Mouse (Mus musculus): ENCODE measurements around the gene Nr1i3. TPM values are rescaled to one million over a fixed set of nuclear protein-coding genes. Genes with fewer than 3 reads are reported as not detected.

Nr1i3 gene
- polyA plus RNA-seq, 1 experiment from 2014 or later = 0.34 TPM

DNA sequence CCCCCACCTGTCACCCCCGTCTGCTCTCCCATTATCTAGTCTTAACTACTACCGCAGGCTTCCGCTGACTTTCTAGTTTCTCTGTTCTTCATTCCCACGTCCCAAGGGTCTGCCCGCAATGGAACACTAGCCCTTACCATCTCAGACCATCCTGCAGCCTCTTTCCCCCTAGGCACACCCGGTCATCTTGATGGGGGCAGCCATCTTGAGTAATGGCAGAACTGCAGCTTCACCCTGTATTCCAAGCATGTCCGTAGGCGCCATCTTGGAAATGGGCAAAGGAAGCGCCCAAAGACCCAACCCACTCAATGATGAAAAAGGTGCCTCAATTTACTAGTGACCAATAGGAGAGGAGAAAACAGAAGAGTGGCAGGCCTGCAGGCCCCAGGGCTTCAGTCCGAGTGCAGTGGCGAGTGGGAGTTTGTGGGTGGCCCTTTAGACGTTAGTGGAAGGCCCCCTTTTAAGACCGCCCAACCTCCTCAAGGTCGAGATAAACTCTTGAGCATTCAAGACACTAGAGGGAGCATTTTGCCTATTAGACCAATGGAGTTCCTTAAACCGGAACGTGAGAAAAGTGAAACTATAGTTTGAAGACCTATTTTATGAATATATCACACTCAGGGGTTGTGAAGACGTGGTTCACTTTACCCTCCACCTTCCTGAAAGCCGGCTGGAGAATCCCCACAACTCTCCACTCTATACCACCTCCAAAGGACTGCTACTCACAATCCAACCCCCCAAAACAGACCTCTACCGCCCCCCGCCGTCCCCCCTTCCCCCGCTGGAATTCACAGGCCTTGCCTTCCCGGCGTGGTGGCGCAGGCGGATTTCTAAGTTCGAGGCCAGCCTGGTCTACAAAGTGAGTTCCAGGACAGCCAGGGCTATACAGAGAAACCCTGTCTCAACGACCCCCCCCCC, 8.7 kb downstream of the Nr1i3 start, which contains the start of gene Tomm40l:
TSS of gene Tomm40l (minus strand) at position 277 of the 918 bp plus-strand sequence.
- H3K9ac ChIP-seq (replicated peaks; ENCODE audit: low read length) = peak within 1 kb of the TSS; percentile 63
- peak within 1 kb of the TSS; percentile 66 for H3K4me3 ChIP-seq (replicated peaks; ENCODE audit: low read depth, low read length)
- H3K4me2 ChIP-seq (ENCODE audit: low read length) = peak within 1 kb of the TSS; percentile 86
- WGBS = 3% methylated on average over 28 of the region's 28 CpGs
- ATAC-seq (ENCODE audit: low FRiP score, low TSS enrichment) (peak; percentile 96), DNase-seq (peak; percentile 96)
- no peaks in the 10 kb centered on the region for H3K9me3 ChIP-seq (ENCODE audit: control insufficient read depth, low read length)
- H3K36me3 ChIP-seq (ENCODE audit: control insufficient read depth, insufficient read depth, low read length) = peaks cover 13% of the 10 kb centered on the region
- peak within 1 kb of the TSS; percentile 72 for H3K27ac ChIP-seq (replicated peaks; ENCODE audit: low read depth, low read length)
- peaks cover 13% of the 10 kb centered on the region for H3K4me1 ChIP-seq (ENCODE audit: control insufficient read depth, insufficient read depth, low read length)
- H3K27me3 ChIP-seq (ENCODE audit: control insufficient read depth, insufficient read depth, low read length) = no peaks in the 10 kb centered on the region

DNA sequence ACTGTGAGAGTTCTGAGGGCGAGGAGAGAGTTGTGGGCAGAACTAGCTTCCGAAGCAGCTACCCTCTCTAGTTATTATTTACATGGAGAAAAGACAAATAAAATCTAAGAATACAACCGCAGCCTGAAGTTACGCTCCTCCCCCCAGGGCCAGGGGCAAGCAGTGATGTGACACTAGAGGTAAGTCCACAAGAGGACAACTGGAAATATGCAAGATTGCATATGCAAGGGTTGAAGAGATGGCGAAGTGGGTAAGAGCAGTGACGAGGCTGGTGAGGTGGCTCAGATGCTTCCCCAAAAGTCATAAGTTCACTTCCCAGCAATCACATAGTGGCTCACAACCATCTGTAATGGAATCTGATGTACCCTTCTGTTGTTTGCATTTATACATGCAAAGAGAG, 9.4 kb downstream of the Nr1i3 start:
- peaks cover 13% of the 10 kb centered on the region for H3K4me1 ChIP-seq (ENCODE audit: control insufficient read depth, insufficient read depth, low read length)
- peak overlapping the region; percentile 66; the same call in 1 of the 2 replicates for H3K4me3 ChIP-seq (replicated peaks; ENCODE audit: low read depth, low read length)
- peak overlapping the region; percentile 55; the same call in 1 of the 2 replicates for H3K27ac ChIP-seq (replicated peaks; ENCODE audit: low read depth, low read length)
- no peaks in the 10 kb centered on the region for H3K9me3 ChIP-seq (ENCODE audit: control insufficient read depth, low read length)
- H3K4me2 ChIP-seq (ENCODE audit: low read length) = peak overlapping the region; percentile 86
- H3K9ac ChIP-seq (replicated peaks; ENCODE audit: low read length) = no peak overlapping the region
- peaks cover 10% of the 10 kb centered on the region for H3K36me3 ChIP-seq (ENCODE audit: control insufficient read depth, insufficient read depth, low read length)
- WGBS = 83% methylated on average over 6 of the region's 6 CpGs
- no peaks in the 10 kb centered on the region for H3K27me3 ChIP-seq (ENCODE audit: control insufficient read depth, insufficient read depth, low read length)
- DNase-seq = no peak
- ATAC-seq (ENCODE audit: low FRiP score, low TSS enrichment) = no peak

DNA sequence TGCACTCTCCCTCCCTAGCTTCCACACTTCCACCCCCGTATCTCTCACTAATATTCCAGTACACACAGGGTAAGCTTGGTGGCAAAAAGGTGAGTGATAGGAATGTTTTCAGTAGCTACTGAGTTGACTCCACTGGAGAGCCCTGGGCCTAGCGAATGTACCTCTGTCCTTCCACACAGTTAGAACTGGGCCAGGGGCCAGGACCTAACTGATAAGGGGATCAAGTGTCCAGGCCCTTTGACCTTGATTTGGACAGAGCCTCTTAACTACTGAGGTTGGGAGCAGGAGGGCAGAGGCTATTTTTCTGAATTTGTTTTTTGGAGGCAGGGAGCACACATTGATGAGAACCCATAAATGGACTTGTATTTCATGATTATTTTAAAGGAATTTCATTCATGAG, 10.0 kb downstream of the Nr1i3 start:
- DNase-seq (no peak), ATAC-seq (ENCODE audit: low FRiP score, low TSS enrichment) (no peak)
- H3K9me3 ChIP-seq (ENCODE audit: control insufficient read depth, low read length) = no peaks in the 10 kb centered on the region
- no peak overlapping the region for H3K27ac ChIP-seq (replicated peaks; ENCODE audit: low read depth, low read length)
- no peak overlapping the region for H3K9ac ChIP-seq (replicated peaks; ENCODE audit: low read length)
- WGBS = 93% methylated on average over 2 of the region's 2 CpGs
- H3K4me1 ChIP-seq (ENCODE audit: control insufficient read depth, insufficient read depth, low read length) = peaks cover 13% of the 10 kb centered on the region
- peaks cover 6% of the 10 kb centered on the region for H3K36me3 ChIP-seq (ENCODE audit: control insufficient read depth, insufficient read depth, low read length)
- no peaks in the 10 kb centered on the region for H3K27me3 ChIP-seq (ENCODE audit: control insufficient read depth, insufficient read depth, low read length)
- H3K4me2 ChIP-seq (ENCODE audit: low read length) = no peak overlapping the region
- H3K4me3 ChIP-seq (replicated peaks; ENCODE audit: low read depth, low read length) = no peak overlapping the region

DNA sequence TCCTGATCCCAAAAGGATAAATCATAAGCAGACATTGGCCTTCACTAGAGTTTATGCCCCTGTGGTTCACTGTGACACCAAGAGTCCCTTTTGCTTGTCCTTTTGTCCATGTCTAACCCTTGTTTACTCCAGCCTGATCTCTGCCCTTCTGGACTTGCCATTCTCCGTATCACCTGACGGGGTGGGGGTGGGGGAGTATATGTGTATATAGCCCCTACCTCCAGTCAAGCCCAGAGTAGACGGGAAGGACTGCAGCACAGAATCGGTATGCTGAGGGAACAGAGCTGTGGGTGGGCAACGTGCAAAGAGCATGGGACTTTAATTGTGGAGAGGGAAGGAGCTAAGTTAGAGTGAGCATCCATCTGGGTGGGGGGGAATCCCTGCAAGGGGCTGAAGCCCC, 11.1 kb downstream of the Nr1i3 start, which contains the start of gene Apoa2:
TSS of gene Apoa2 (plus strand) at position 198 of the 400 bp plus-strand sequence.
- Histone ChIP-seq H3K36me3 (ENCODE audit: control insufficient read depth, insufficient read depth, low read length) (no peaks in the 10 kb centered on the region), H3K9me3 (ENCODE audit: control insufficient read depth, low read length) (no peaks in the 10 kb centered on the region), H3K9ac (replicated peaks; ENCODE audit: low read length) (no peak within 1 kb of the TSS), H3K27me3 (ENCODE audit: control insufficient read depth, insufficient read depth, low read length) (no peaks in the 10 kb centered on the region), H3K4me3 (replicated peaks; ENCODE audit: low read depth, low read length) (no peak within 1 kb of the TSS), H3K4me2 (ENCODE audit: low read length) (no peak within 1 kb of the TSS), H3K4me1 (ENCODE audit: control insufficient read depth, insufficient read depth, low read length) (peaks cover 13% of the 10 kb centered on the region), H3K27ac (replicated peaks; ENCODE audit: low read depth, low read length) (no peak within 1 kb of the TSS)
- WGBS = 81% methylated on average over 5 of the region's 5 CpGs
- DNase-seq (no peak), ATAC-seq (ENCODE audit: low FRiP score, low TSS enrichment) (no peak)

DNA sequence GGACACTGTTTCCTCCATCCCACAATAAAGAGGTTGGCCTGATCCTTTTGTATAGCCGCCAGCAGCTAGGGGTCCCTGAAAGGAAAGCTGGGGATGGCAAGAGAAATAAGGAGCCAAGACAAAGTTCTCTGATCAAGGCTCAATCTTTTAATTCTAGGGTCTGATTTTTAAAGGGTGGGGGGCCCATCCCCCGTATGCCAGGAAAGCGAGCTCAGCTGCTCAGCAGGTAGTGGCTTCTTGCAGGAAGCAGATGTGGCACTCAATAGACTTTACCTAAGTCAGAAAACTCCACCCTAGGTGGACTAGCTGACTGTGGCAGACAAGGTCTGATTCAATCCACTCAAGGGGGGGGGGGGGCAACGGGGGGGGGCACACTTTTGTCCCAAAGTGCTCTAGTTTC, 13.0 kb downstream of the Nr1i3 start:
- Histone ChIP-seq H3K27me3 (ENCODE audit: control insufficient read depth, insufficient read depth, low read length) (no peaks in the 10 kb centered on the region), H3K9me3 (ENCODE audit: control insufficient read depth, low read length) (no peaks in the 10 kb centered on the region), H3K4me1 (ENCODE audit: control insufficient read depth, insufficient read depth, low read length) (peaks cover under 1% of the 10 kb centered on the region; the same call in 1 of the 2 replicates), H3K9ac (replicated peaks; ENCODE audit: low read length) (no peak overlapping the region), H3K4me3 (replicated peaks; ENCODE audit: low read depth, low read length) (no peak overlapping the region), H3K36me3 (ENCODE audit: control insufficient read depth, insufficient read depth, low read length) (no peaks in the 10 kb centered on the region), H3K27ac (replicated peaks; ENCODE audit: low read depth, low read length) (no peak overlapping the region), H3K4me2 (ENCODE audit: low read length) (no peak overlapping the region)
- 52% methylated on average over 4 of the region's 4 CpGs for WGBS
- DNase-seq (no peak), ATAC-seq (ENCODE audit: low FRiP score, low TSS enrichment) (no peak)

DNA sequence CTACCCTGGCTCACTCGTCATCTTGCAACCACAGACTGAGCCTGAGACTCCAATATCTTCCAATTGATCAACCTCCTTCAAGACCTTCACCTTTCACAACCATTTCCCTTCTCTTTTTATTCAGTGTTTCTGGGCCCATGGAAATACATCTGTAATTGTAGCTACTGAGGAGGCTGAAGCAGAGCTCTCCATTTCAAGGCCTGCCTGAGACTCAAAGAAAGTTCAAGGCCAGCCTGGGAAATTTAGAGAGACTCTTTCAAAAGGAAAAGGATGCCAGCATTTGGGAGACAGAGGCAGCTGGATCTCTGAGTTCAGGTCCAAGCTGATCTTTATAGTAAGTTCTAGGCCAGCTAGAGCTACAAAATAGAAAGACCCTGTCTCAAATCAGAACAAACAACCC, 14.1 kb downstream of the Nr1i3 start:
- 79% methylated on average over 1 of the region's 1 CpGs for WGBS
- no peak overlapping the region for H3K27ac ChIP-seq (replicated peaks; ENCODE audit: low read depth, low read length)
- no peak for ATAC-seq (ENCODE audit: low FRiP score, low TSS enrichment)
- no peaks in the 10 kb centered on the region for H3K4me1 ChIP-seq (ENCODE audit: control insufficient read depth, insufficient read depth, low read length)
- no peak overlapping the region for H3K4me3 ChIP-seq (replicated peaks; ENCODE audit: low read depth, low read length)
- H3K4me2 ChIP-seq (ENCODE audit: low read length) = no peak overlapping the region
- no peaks in the 10 kb centered on the region for H3K36me3 ChIP-seq (ENCODE audit: control insufficient read depth, insufficient read depth, low read length)
- no peaks in the 10 kb centered on the region for H3K9me3 ChIP-seq (ENCODE audit: control insufficient read depth, low read length)
- no peak for DNase-seq
- H3K27me3 ChIP-seq (ENCODE audit: control insufficient read depth, insufficient read depth, low read length) = no peaks in the 10 kb centered on the region
- H3K9ac ChIP-seq (replicated peaks; ENCODE audit: low read length) = no peak overlapping the region

DNA sequence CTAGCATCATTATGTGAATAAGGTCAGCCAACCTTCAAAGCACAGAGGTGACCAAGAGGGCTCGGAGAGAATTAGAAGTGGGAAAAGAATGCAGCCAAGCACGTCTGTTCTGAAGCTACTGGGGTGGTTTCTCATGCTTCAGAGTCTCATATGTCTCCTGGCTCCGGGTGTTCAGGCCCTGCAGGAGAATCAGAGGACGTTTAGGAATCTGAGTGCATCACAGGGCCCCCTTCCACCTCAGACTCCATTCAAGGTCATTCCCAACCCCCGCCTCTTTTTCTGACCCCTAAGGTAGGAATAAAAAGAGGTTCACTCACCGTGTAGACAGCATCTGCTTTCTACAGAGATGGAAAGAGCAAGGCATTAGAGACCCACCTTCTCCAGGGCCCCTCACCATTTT, 16.0 kb downstream of the Nr1i3 start:
- H3K4me2 ChIP-seq (ENCODE audit: low read length) = no peak overlapping the region
- no peaks in the 10 kb centered on the region for H3K9me3 ChIP-seq (ENCODE audit: control insufficient read depth, low read length)
- no peak overlapping the region for H3K9ac ChIP-seq (replicated peaks; ENCODE audit: low read length)
- H3K4me1 ChIP-seq (ENCODE audit: control insufficient read depth, insufficient read depth, low read length) = no peaks in the 10 kb centered on the region
- no peak overlapping the region for H3K4me3 ChIP-seq (replicated peaks; ENCODE audit: low read depth, low read length)
- WGBS = 30% methylated on average over 6 of the region's 6 CpGs
- no peak for ATAC-seq (ENCODE audit: low FRiP score, low TSS enrichment)
- no peak for DNase-seq
- peaks cover 12% of the 10 kb centered on the region for H3K36me3 ChIP-seq (ENCODE audit: control insufficient read depth, insufficient read depth, low read length)
- H3K27me3 ChIP-seq (ENCODE audit: control insufficient read depth, insufficient read depth, low read length) = no peaks in the 10 kb centered on the region
- no peak overlapping the region for H3K27ac ChIP-seq (replicated peaks; ENCODE audit: low read depth, low read length)

DNA sequence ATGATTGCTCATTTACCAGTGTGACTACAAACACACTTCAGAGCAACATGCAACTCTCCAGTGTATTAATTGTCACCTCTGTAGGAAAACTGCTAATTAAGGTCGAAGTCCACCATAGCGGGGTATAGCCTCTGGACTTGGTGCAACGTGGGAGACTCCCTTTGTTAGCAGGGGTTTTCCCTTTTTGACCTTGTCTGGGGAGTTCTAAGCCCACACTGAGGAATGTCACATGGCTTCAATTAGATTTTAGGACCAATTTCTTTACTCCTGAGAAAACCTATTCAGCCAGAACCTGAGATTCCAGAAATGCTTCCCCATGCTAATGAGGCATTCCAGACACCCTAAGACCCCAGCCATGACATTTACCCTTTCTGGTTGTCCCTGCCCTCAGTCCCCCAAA, 16.4 kb downstream of the Nr1i3 start:
- DNase-seq = no peak
- no peak overlapping the region for H3K27ac ChIP-seq (replicated peaks; ENCODE audit: low read depth, low read length)
- H3K9me3 ChIP-seq (ENCODE audit: control insufficient read depth, low read length) = no peaks in the 10 kb centered on the region
- H3K4me2 ChIP-seq (ENCODE audit: low read length) = no peak overlapping the region
- no peak overlapping the region for H3K4me3 ChIP-seq (replicated peaks; ENCODE audit: low read depth, low read length)
- WGBS = 65% methylated on average over 3 of the region's 3 CpGs
- peaks cover 17% of the 10 kb centered on the region for H3K36me3 ChIP-seq (ENCODE audit: control insufficient read depth, insufficient read depth, low read length)
- H3K4me1 ChIP-seq (ENCODE audit: control insufficient read depth, insufficient read depth, low read length) = no peaks in the 10 kb centered on the region
- no peaks in the 10 kb centered on the region for H3K27me3 ChIP-seq (ENCODE audit: control insufficient read depth, insufficient read depth, low read length)
- no peak for ATAC-seq (ENCODE audit: low FRiP score, low TSS enrichment)
- H3K9ac ChIP-seq (replicated peaks; ENCODE audit: low read length) = no peak overlapping the region

DNA sequence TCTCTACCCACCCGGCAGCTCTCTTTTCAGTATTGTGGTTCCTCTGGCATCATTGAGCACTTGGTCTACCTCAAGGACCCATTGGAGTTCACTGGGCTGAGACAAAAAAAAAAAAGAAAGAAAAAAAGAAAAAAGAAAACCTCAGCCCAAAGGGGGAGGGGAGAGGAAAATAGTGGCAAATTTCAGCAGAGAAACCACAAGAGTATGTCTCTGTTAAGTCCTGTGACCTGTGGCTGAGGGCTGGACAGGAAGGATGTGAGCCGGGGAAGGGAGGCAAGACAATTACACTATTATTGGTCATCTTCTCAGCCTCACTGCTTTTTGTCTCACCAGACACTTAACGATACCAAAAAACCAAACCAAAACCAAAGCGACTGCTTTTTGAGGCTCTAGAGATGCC, 18.1 kb downstream of the Nr1i3 start:
- Histone ChIP-seq H3K4me2 (ENCODE audit: low read length) (no peak overlapping the region), H3K36me3 (ENCODE audit: control insufficient read depth, insufficient read depth, low read length) (peaks cover 33% of the 10 kb centered on the region), H3K27me3 (ENCODE audit: control insufficient read depth, insufficient read depth, low read length) (no peaks in the 10 kb centered on the region), H3K9me3 (ENCODE audit: control insufficient read depth, low read length) (no peaks in the 10 kb centered on the region), H3K4me1 (ENCODE audit: control insufficient read depth, insufficient read depth, low read length) (no peaks in the 10 kb centered on the region), H3K4me3 (replicated peaks; ENCODE audit: low read depth, low read length) (no peak overlapping the region), H3K9ac (replicated peaks; ENCODE audit: low read length) (no peak overlapping the region), H3K27ac (replicated peaks; ENCODE audit: low read depth, low read length) (no peak overlapping the region)
- ATAC-seq (ENCODE audit: low FRiP score, low TSS enrichment) (no peak), DNase-seq (no peak)
- WGBS = 76% methylated on average over 4 of the region's 4 CpGs
